12 mouse cellular contexts compared by ENCODE assay signal in the genomic region with DNA sequence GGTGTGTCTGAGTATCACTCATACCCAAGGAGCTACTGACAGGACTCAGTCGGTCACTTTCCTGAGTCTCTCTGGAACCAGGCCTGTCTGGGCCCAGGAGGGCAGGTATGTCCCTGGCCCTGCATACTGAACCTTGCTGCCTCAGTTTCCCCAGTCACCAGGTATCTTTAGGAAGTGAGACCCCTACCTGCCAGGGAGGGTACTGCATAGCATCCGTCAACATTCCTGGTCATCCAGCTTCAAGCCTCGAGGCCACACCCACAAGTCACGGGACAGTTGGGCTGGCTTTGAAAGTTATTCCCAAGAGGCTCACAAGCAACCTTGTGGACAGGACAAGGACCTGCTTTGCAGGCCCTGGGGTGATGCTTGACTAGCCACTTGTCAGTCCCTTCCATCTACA. TPM values are rescaled to one million over a fixed set of nuclear protein-coding genes. Genes with fewer than 3 reads are reported as not detected.
A peak's percentile ranks its signal among the peaks of the same experiment; 100 is the strongest.
DNase-seq lines count a peak whose midpoint lies in the region; ATAC-seq and TF ChIP-seq lines count a peak whose summit lies in the region.
"Had no signal": no experiment of that assay in that cellular context is flagged by ENCODE, and none has a peak within 500 bp of the region (broad histone marks: within the 10 kb centered on the region; RNA-seq: fewer than 3 reads in every experiment).

No protein-coding gene starts in this region.

- peaks cover 9% of the 10 kb centered on the region for H3K4me1 ChIP-seq in intestine, embryonic 15.5 days (replicated peaks)
- no peaks in the 10 kb centered on the region for H3K4me1 ChIP-seq in intestine, embryonic 16.5 days (ENCODE audit: control insufficient read depth, insufficient read depth, low read length)
- H3K4me1 ChIP-seq: megakaryocyte, embryonic 14.5 days; neural tube, embryonic 12.5 days had no signal

- no peaks in the 10 kb centered on the region for H3K27me3 ChIP-seq in intestine, embryonic 15.5 days (replicated peaks)
- H3K27me3 ChIP-seq in intestine, embryonic 16.5 days (replicated peaks; ENCODE audit: control insufficient read depth, insufficient read depth, low read length), result no peaks in the 10 kb centered on the region
- no peaks in the 10 kb centered on the region for H3K27me3 ChIP-seq in splenic B cell, adult 2 months (ENCODE audit: control insufficient read depth, insufficient read depth, low read length, poor library complexity, severe bottlenecking)
- H3K27me3 ChIP-seq: neural tube, embryonic 12.5 days had no signal

- H3K36me3 ChIP-seq in intestine, embryonic 15.5 days, result no peaks in the 10 kb centered on the region
- no peaks in the 10 kb centered on the region for H3K36me3 ChIP-seq in intestine, embryonic 16.5 days (ENCODE audit: control insufficient read depth, insufficient read depth, low read length)
- no peaks in the 10 kb centered on the region for H3K36me3 ChIP-seq in splenic B cell, adult 2 months (ENCODE audit: control insufficient read depth, insufficient read depth, low read length, poor library complexity, severe bottlenecking)
- H3K36me3 ChIP-seq: hindbrain, embryonic 12.5 days; neural tube, embryonic 12.5 days had no signal

- no peak overlapping the region for H3K4me3 ChIP-seq in intestine, embryonic 15.5 days (replicated peaks)
- H3K4me3 ChIP-seq in intestine, embryonic 16.5 days (ENCODE audit: low read length), result no peak overlapping the region
- H3K4me3 ChIP-seq: hindbrain, embryonic 12.5 days; megakaryocyte, embryonic 14.5 days; neural tube, embryonic 12.5 days had no signal

- intact Hi-C loops in left cerebral cortex, postnatal 10 days (cut with DNase I), result no loop called here

- H3K9me3 ChIP-seq in intestine, embryonic 15.5 days, result no peaks in the 10 kb centered on the region
- no peaks in the 10 kb centered on the region for H3K9me3 ChIP-seq in intestine, embryonic 16.5 days (ENCODE audit: control insufficient read depth, low read length)
- H3K9me3 ChIP-seq: hindbrain, embryonic 12.5 days had no signal

- no peak overlapping the region for H3K4me2 ChIP-seq in intestine, embryonic 15.5 days (replicated peaks)
- no peak overlapping the region for H3K4me2 ChIP-seq in intestine, embryonic 16.5 days (ENCODE audit: low read depth, low read length)
- H3K4me2 ChIP-seq: hindbrain, embryonic 12.5 days; neural tube, embryonic 12.5 days had no signal

- WGBS in intestine, embryonic 15.5 days, result 55% methylated on average over 4 of the region's 4 CpGs
- 51% methylated on average over 4 of the region's 4 CpGs for WGBS in intestine, embryonic 16.5 days

- no peak overlapping the region for H3K27ac ChIP-seq in intestine, embryonic 15.5 days
- H3K27ac ChIP-seq in intestine, embryonic 16.5 days (ENCODE audit: low read length), result no peak overlapping the region
- H3K27ac ChIP-seq: hindbrain, embryonic 12.5 days; neural tube, embryonic 12.5 days had no signal

- TF ChIP-seq POLR2A in brain, embryonic 14.5 days (IDR thresholded peaks at IDR 0.05; ENCODE audit: borderline replicate concordance, extremely low read depth, insufficient read depth, insufficient read length, poor library complexity, severe bottlenecking), result no peak

- DNase-seq in retina, embryonic 14.5 days (ENCODE audit: low spot score), result peak; percentile 27
- no peak for DNase-seq in retina, postnatal 1 day
- no peak for DNase-seq in brain, embryonic 14.5 days (ENCODE audit: low read depth)
- DNase-seq in splenic B cell, adult 2 months (ENCODE audit: low read depth, low spot score), result peak; percentile 4
- no peak for DNase-seq in layer of hippocampus, adult 18-20 months (ENCODE audit: low spot score in 2 of 2)
- no peak for DNase-seq in left cerebral cortex, postnatal 10 days (ENCODE audit: extremely low spot score in 1 of 2, low spot score in 2 of 2)

- peak; percentile 68 for TF ChIP-seq CTCF in brain, embryonic 14.5 days (IDR thresholded peaks at IDR 0.05; ENCODE audit: borderline replicate concordance, extremely low read depth, insufficient read depth, insufficient read length)

- no peak overlapping the region for H3K9ac ChIP-seq in intestine, embryonic 15.5 days
- H3K9ac ChIP-seq in intestine, embryonic 16.5 days (ENCODE audit: low read depth, low read length), result no peak overlapping the region
- H3K9ac ChIP-seq: hindbrain, embryonic 12.5 days; neural tube, embryonic 12.5 days had no signal

- ATAC-seq in intestine, embryonic 15.5 days, result 0 out of 2 replicates have a peak, but pooled peaks have one; percentile 15
- no peak for ATAC-seq in intestine, embryonic 16.5 days

RNA-seq across cellular contexts. Expression of gene Barx1, which starts 53.3 kb away (rescaled TPM):
- polyA plus RNA-seq in intestine, embryonic 15.5 days (2015; fragmentation: Nextera tagmentation; extraction: Ambion mirVana), result 1.3 and 1.4 TPM in 2 replicates
- 0.10 and 0.18 TPM in 2 replicates for polyA plus RNA-seq in intestine, embryonic 16.5 days (2015; fragmentation: Nextera tagmentation; extraction: Ambion mirVana)
- 0.15 and 0.38 TPM in 2 replicates for polyA plus RNA-seq in brain, embryonic 14.5 days (2012; rRNA removed)
- not detected for total RNA-seq in layer of hippocampus, adult 18-20 months (2021)
- not detected for total RNA-seq in left cerebral cortex, postnatal 10 days (2021)
- total RNA-seq: gastrocnemius, adult 8-10 months had no signal
- polyA plus RNA-seq: neural tube, embryonic 12.5 days had no signal

Comparison
In these comparisons a context has a peak if more than half of its experiments do, and no peak if none do; other contexts are left out.
1. DNase-seq: peak in retina, embryonic 14.5 days (single experiment) and splenic B cell, adult 2 months (single experiment); none in retina, postnatal 1 day (single experiment), brain, embryonic 14.5 days (single experiment), layer of hippocampus, adult 18-20 months (0 of 2) and left cerebral cortex, postnatal 10 days (0 of 2).